Mouse (Mus musculus) urinary bladder, postnatal 4 days (tissue): ENCODE measurements around the gene Aamp.
A peak's percentile ranks its signal among the peaks of the same experiment; 100 is the strongest.

Experiments
- DNase-seq, 2 experiments: peaks; one replicate each; pipeline ENCODE4 v3.0.0; 2021 to 2022; ENCODE audit warnings: low spot score in 2 of 2

The Aamp gene

GRCm38 (mm10) chr1:74236590-74237317 lies 47.8 kb downstream of the Aamp start:
- peak; percentile 43 to 64 for DNase-seq

GRCm38 (mm10) chr1:74235938-74236589 lies 48.5 kb downstream of the Aamp start, which contains the start of gene Arpc2:
Arpc2 (plus strand) TSS chr1:74236084.
- DNase-seq, result peak; percentile 96

DNA sequence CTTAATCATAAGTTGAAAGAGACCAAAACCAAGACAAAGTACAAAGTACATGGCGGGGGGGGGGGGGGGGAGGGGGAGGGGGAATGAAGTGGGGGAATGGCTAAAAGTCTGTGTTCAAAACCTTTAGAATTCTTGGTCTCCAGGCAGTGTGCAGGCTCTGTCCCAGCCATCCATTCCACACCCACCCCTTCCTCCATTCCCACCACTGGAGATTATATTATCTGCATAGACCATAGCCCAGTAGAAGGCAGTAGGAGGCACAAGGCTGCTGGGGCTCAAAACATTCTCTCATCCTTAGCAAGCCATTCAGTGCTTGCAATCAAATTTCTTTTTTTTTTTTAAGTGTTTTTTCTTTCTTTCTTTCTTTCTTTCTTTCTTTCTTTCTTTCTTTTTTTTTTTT lies 53.5 kb downstream of the Aamp start:
- DNase-seq, result no peak

DNA sequence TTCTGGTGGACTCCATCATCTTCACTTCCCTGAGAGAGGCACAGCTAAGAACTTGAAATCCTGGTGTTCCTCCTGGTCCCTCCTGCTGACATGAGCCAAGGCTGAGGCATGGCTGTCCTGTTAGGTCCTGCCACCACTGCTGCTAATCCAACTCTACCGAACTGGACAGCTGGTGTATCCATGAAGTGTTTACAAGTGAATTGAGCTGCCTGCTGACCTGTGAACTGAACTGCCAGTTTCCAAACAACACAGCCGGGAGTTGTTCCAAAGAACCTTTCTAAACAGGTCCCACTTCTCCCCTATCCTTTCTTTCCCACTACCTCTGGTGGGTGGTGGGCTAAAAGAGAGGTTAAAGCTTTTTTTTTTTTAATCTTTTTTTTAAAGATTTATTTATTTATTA lies 54.6 kb downstream of the Aamp start:
- no peak for DNase-seq
